Mouse (Mus musculus) C2C12 (cell line): Measurements from ENCODE around the gene Slc6a3.

Source experiments
- CEBPB ChIP-seq: IDR thresholded peaks from one replicate; pipeline ENCODE4 v1.6.1; 2011; ENCODE audit warnings: low read depth, mild to moderate bottlenecking, control low read depth, moderate library complexity
- CTCF ChIP-seq: IDR thresholded peaks from one replicate; pipeline ENCODE4 v1.5.1; 2011; ENCODE audit not compliant: control insufficient read depth, insufficient read depth, insufficient read length

DNA sequence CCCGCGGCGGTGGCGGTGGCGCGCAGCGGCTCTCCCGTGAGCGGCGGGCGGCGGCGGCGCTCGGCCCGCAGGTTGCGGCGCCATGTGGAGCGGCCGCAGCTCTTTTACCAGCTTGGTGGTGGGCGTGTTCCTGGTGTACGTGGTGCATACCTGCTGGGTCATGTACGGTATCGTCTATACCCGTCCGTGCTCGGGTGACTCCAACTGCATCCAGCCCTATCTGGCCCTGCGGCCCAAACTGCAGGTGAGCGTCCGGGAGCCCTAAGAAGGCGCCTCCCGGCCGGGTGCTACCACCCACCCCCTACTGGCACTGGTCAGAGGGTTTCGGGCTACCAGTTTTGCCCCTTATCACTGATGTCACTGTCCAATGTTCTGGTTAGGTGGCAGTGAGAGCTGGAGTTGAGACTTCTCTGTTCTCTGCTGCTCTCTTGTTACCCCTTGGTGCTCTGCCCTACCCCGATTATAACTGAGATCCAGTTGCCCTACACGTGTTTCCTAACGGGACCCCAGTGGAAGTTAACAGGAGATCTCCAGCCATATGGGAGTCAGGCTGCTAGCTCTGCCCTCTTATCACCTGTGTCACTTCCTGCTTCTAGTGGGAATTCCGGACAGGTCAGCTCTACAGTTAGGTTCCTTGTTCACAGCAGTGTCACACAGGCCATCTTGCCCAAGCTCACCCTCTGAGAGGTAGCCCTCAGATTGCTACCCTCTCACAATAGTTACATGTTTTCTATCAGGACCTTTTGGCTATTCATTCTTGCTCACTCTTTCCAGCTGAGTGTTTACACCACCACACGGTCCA is 67.8 kb downstream of the Slc6a3 start:
- TF ChIP-seq CTCF, result no peak
- no peak for TF ChIP-seq CEBPB
